Mouse (Mus musculus): ENCODE data around the gene Tm9sf2.
"Not testable (repeated sequence)": the region's sequence is repeated elsewhere in the genome, so short reads cannot be mapped to it uniquely, and the experiment has no call there.

Tm9sf2 gene

DNA sequence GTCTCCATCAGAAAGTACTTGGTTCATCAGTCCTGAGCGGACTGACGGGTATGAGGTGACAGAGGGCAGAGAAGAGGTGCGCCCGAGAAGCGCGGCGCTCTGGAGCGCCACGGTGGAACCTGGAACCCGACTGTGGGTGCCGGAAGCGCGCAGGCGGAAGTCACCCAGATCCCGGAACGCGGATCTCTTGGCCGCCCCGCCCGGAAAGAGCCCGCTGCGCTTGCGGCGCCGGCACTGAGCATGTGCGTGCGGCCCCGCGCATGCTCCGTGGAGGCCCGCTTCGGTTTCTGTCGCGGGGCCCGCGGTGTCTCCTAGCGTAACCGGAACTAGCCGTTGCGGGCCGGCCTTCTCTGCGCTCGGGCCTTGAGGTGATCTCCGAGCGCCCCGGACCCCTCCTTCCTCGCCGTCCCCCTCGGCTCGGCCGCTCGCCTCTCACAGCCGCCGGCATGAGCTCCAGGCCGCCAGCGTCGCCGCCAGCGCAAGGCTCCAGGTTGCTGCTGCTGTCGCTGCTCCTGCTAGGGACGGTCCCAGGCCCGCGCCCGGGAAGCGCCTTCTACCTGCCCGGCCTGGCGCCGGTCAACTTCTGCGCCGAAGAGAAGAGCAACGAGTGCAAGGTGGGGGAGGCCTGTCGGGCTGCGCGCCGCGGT is at the start of gene Tm9sf2:
Gene Tm9sf2 (plus strand): TSS at position 217 of the 647 bp plus-strand sequence.
- DNase-seq (ENCODE audit: low spot score), result peak; percentile 93

DNA sequence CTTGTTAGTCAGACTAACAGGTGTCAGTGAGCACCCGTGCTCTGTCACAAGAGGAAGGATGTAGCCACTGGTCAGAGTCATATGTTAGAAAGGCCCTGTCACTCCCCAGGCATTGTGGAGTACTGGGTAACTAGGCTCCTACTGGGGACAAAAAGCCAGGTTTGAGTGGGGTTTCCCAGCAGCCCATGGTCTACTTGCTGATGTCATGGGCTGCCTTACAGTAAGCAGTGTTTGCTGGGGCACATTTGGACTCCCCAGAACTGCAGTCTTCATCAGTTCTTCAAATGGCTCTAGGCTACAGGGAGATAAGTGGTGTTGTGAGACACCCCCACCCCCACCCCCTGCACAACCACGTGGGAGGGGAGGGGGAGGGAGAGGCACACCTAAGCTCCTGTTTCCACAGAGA is 48.9 kb upstream of the Tm9sf2 start:
- DNase-seq (ENCODE audit: low spot score), result no peak

DNA sequence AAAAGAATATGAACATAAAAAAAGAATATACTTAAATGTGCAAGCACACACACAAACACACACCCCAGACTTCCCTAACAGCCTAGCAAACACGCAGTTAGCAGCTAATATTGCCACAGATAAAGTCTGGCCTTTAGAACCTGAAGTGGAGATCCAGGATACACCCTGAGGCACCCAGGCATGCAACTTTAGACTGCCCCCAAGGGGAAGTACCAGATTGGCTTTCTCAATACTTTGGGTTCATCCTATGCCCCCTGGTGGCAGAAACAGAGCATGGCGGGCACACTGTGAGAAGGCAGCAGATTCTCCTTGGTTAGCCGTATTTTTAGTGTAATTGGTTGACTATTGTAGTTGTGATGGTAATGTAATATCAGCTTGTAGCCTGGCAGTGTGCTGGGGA is 46.2 kb upstream of the Tm9sf2 start:
- DNase-seq (ENCODE audit: low spot score), result peak; percentile 71

DNA sequence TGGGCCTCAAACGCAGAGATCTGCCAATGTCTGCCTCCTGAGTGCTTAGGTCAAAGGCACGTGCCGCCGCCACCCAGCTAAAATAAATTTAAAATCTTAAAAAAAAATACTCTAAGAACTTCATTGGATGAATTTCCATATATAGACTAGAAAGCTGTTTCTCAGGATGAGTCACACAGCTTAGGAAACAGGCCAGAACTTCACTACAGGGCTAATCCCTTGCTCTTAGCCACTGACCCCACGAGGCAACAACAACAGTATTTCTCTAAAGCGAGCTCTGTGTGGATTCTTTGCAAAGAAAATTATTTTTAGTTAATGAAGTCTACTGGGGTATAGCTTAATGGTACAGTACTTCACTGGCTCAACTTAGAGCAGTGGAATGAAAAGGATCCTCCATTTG is 45.5 kb upstream of the Tm9sf2 start:
- no peak for DNase-seq (ENCODE audit: low spot score)

DNA sequence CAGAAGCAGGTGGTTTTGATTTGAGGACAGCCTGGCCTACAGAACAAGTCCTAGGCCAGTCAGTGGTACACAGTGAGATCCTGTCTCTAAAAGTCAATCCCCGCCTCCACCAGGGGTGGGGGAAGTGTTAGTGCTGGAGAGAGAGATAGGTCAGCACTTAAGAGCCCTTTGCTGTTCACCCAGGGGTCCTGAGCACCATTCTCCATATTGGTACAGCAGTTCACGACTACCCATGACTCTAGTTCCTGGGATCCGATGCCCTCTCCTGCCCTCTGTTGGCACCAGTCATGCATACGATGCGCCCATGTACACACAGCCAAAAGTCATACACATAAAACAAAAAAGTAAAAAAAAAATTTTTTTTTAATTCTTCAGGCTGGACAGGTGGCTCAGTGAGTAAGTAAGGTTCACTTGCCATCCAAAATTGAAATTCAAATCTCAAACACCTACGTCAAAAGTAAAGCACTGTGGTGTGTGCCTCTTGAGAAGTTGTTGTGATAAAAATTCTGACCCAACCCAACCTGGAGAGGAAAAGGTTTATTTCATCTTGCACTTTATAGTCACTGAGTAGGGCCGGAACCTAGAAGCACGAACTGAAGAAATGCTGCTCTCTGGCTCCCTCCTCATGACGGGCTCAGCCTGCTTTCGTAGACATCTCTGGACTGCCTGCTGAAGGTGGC is 44.3 kb upstream of the Tm9sf2 start:
- DNase-seq (ENCODE audit: low spot score), result no peak

DNA sequence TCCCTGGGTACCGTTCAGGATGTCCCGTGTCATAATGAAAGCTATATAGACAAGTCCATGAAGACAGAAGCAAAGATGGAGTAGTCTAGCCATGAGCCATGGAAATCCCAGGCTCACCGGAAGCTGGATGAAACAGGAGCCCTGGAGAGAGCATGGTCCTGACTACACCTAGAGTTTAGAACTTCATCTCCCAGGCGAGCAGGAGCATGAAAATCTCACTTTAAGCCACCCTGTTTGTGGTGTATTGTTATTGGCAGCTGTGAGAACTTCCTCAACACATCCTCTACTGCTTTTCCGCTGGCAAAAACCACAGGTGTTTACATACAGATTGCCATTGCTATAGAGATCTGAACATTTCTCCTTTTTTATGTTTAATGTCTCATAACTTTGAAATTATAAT is 43.2 kb upstream of the Tm9sf2 start:
- DNase-seq (ENCODE audit: low spot score), result no peak

DNA sequence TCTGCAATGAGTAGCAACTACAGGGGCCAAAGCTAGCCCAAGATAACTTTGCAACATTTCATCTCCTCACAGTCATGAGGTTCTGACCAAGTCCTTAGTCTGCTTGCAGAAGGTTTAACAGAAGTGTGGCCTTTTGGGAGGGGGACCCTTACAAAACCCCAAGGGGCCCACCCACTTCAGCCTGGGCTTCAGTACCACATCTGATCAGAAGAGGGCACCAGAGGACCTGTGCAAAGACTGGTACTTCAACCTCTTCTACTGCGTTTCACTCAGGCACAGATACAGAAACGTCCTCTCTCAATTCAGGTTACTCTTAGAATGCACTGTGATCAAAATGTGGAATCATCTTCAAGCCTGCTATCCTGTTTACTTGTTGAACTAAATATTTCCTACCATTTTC is 42.3 kb upstream of the Tm9sf2 start:
- DNase-seq (ENCODE audit: low spot score), result peak; percentile 30

DNA sequence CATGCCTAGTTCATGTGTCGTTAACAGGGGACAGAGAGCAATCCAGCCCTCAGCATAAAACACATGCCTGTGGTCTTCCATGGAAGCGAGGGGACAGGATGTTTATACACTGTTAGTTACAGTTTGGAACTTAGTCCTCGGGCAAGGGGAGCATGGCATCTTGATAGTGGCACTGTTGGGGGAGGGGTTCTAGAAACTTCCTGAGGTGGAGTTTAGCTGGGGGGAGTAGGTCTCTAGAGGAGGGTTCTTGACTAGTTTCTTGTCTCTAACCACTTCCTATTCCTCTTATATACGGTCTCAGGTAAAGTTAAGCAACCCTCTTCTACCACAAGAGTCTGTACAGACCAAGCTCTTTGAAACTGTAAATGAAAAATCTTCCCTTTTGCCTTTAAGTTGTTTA is 40.6 kb upstream of the Tm9sf2 start:
- no peak for DNase-seq (ENCODE audit: low spot score)

DNA sequence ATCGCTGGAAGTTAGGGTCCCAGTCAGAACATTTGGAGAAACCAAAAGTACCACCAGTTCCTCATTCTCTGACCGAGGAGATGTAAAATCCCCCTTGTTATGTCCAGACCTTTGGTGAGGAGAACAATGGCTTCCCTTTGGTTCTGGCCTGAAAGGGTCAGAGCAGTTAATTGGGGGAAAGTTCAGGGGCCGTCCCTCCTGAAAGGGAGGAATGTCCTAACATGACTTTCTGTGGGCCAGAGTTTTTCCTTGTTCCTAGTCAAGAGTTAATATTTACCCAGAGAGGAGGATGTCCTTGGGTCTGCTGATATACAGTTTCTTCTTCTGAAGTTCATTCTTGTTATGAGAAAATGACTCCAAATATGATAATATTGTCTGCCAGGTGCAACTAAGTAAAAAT is 38.8 kb upstream of the Tm9sf2 start:
- not testable (repeated sequence) for DNase-seq (ENCODE audit: low spot score)

DNA sequence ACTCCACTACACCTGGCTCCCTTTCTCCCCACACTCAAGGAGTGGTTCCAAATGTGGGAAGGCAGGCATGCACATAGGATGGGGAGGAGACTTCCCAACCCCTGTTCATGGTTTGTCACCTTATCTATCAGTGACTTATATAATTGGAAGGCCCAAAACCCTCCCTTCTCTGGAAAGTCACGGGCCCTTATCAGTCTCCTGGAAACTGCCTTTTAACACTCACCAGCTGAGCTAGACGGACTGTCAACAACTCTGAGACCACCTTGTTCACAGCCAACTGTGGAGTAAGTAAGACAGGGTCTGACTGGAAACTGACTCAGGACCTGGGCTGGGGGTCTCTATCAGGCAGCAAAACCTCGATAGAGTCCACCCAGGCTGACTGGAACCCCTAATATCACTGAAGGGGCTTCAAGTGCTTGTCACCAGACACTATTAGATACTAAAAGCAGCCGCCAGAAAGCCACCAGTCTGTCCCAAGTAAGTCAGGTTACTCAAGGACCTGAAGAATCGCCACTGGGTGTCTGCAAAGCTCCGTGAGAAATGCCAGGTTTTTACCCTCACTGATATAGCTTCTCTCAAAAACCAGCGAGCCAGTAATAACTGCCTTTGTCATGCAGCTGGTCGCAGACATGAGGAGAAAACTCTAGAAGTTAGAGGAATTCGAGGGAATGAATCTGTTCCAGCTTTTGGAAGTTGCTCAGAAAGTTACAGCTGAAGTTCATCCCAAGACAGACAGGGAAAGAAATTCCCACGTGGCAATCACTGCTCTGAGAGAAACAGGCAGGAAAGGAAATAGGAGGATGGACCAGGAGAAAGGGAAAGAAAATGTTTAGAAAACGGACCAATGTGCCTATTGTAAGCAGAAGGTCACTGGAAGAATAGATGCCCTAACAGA is 37.8 kb upstream of the Tm9sf2 start:
- DNase-seq (ENCODE audit: low spot score), result no peak

DNA sequence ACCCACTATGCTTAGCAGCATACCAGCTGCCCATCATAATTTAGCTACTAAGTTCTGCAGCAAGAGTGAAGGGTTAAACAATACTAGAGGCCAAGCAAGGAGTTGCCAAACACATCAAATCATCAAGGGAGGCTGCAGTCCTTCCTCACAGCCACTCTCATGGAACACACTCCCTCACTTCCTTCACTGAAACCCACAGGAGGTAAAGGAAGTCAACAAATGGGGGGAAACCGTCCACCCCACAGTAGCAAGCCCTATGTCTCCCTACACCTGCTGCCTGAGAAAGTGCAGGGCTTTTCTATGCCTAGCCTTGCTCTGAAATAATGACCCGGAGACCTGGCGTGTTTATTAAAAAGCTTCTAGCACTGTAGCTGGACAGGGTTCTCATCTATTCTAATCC is 36.9 kb upstream of the Tm9sf2 start:
- no peak for DNase-seq (ENCODE audit: low spot score)

DNA sequence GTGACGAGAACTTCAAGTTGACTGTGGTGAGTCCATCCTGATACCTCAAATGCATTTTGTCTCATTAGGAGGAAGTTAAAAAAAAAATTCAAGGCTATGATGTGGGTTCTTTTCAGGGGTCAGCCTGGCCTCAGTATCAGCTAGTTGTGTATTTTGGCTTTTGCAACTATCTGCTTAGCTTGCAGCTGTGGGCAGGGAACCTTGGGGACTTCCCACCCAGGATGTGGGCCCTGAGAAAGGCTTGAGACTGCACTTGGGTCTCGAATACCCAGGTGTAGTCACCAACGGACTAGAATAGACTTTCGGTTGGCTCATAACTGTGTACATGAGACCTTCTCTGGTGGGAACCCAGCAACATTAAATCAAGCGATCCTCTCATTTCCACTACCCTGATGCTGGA is 33.4 kb upstream of the Tm9sf2 start:
- no peak for DNase-seq (ENCODE audit: low spot score)

DNA sequence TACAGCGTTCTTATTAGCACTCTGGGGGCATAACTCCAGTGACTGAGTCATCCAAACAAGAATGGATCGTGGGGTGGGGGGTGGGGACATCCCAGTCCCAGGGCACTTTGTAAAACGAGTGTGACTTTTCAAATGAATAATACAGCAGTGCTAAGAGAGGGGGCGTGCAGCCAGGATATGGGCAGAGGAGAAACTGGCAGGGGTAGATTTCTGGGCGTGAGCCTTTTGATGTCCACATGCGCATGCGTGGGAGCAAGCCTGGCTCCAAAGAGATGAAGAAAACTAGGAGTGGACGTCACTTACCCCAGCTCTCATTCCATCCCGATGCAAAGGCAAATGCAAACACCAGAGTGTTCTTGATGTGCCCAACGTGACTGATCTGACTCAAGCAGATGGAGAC is 32.5 kb upstream of the Tm9sf2 start:
- DNase-seq (ENCODE audit: low spot score), result peak; percentile 24

DNA sequence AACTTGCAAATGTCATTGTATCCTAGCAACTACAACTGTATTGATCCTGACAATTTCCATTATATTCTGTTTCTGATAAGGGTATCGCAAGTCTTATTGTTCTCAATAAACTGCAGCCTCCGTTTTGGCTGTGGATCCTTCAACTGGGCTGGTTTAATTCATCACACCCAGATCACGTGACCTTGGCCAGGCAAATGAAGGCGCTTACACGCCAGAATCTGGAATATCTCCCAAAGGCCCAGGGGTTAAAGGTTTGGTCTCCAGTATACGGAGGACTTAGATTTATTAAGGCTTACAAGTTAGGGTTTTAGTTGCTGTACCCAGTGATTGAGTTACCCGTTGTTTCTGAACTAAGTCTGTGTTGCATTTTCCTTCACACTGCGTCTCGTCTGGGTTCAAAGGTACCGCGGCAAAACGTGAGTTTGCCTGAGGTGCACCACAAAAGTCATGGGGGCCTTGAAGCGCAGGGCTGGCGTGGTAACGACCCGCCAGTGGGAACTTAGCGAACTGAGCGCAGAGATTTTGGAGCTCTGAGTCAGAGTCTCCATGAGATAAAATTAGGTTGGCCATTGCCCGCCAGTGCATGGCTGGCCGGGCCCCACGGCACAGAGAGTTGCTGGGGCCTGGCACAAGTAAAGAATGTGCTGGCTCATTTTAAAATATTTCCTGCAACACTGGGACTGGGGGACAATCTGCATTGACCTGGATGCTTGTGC is 31.2 kb upstream of the Tm9sf2 start:
- DNase-seq (ENCODE audit: low spot score), result no peak

DNA sequence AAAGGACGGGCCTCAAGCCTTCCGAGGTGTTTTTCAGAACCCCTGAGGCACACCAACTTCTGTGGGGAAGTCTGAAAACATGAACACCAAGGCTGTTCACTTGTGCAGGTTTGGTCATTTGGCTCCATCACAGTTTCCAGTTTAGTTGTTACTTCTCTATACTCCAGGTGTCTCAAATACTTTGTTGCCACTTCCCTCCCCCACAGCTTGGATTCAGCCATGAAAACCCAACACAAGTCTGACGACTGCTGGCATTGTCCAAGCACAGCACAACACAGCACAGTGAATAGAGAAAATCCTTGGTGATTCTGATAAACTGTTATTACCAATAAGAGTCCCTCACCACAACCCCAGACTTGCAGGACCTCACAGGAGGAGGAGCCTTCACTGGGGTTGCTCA is 29.8 kb upstream of the Tm9sf2 start:
- peak; percentile 76 for DNase-seq (ENCODE audit: low spot score)

DNA sequence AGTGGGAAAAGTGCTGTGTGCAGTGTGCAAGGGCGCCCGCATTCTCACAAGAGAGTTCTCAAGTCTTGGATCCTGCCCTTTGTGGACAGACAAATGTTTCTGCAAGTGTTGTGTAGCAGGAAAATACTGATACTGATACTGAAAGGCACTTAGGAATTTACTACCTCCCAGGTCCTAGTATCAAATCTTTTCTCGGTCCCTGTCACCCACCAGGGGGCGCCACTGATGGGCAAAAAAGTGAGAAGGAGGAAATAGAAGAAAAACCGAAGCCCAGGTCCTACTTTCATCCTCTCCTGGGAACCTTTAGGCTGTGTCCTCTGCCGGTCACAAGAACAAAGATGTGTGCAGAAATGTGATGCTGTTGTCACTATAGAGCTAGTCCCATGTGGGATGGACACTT is 27.4 kb upstream of the Tm9sf2 start:
- peak; percentile 68 for DNase-seq (ENCODE audit: low spot score)

DNA sequence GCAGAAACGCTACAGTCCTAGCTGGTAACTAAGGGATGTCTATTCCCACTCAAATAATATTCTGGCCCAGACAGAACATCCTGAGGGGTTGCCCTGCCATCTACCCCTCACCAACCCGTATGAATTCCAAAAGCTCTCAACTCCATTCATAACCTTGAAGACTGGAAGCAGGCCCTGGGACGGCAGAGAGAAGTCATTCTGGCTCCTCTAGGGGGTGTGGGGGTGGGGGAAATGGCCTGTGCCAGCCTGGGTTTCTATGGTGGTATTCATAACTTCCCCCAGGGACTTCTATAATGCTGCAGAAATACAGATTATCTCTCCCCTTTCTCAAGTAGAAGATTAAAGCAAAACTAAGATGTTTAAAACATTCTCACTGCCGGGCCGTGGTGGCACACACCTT is 26.9 kb upstream of the Tm9sf2 start:
- no peak for DNase-seq (ENCODE audit: low spot score)

DNA sequence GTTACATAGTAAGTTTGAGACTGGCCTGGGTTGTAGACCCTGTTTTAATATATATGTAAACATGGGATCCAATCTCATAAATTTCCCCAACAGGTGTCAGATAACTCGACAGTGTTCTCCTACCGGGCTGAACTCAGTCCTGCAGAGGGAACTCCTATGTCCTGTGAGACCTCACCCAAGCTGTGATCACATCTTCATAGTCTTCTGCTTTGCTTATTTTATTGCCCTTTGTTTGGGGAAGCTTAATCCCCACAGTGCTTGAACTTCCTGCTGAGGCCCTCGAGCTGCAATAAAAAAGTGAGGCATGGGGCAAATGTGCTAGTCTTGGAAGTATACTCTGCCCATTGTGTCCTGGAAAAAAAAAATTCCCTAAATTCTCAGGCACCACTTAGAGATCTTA is 25.5 kb upstream of the Tm9sf2 start:
- no peak for DNase-seq (ENCODE audit: low spot score)

DNA sequence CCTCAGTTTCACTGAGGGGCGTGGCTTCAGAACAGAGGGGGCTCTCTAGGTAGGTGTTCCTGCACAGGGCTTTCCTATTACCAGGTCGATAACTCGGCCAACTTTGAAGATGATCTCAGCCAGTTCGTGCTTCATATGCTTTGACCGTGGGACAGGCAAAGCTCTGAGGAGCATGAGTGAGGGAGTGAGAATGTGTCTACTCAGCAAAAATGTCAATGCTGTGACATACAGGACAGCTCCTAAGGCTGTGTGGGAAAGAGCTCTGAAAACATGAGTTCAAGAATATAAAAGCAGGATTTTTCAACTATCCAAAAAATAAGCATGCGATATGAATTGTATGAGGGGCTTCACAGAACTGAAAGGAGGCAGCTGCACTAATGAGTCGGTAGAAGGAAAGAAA is 23.3 kb upstream of the Tm9sf2 start:
- no peak for DNase-seq (ENCODE audit: low spot score)

DNA sequence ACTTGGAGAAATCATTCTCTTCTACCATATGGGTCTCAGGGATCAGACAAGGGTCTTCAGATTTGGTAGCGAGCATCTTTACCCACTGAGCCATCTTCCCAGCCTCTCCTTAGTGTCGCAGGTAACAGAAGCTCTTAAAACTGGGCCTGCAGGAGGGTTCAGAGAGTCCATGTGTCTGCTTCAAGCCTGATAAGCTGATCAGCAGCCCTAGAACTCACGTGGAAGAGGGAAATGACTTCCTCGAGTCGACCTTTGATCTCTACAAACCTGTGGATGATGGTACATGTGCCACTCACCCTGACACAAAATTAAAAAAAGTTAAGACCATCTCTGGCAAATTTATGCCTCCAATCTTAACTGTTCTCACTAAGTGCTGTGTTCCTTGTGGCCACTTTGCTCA is 18.9 kb upstream of the Tm9sf2 start:
- no peak for DNase-seq (ENCODE audit: low spot score)

DNA sequence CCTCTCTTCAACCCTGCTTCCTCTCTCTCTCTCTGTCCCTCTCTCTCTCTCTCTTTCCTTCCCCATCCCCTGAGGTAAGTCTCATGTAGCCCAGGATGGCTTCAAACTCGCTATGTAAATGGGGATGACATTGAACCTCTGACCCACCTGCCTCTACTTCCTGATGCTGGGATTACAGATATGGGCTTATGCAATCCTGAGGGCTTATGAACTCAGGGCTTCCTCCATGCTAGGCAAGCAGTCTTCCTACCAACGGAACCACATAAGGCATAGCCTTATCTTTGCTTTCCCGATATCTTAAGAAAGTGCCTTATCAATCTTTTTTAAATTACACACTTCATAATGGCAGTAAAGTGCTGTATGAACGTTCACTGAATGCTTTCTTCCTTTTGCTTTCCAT is 14.5 kb upstream of the Tm9sf2 start:
- DNase-seq (ENCODE audit: low spot score), result no peak

DNA sequence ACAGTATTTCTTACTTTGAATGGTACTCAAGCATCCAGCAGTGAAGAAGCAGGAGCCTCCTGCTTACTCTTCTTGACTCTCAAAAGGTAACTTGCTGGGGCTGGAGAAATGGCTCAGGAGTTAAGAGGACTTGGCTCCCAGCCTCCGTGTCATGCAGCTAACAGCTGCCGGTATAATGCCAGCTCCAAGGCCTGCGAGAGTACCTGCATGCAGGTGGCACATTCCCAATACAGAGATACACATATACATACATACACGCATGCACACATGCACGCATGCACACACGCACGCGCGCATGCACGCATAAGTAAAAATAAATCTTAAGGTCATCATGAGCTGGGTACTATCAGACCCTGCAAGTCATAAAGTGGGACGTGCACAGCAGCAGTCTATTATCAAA is 10.5 kb upstream of the Tm9sf2 start:
- no peak for DNase-seq (ENCODE audit: low spot score)
